Mouse (Mus musculus): ENCODE data around the gene Ap1b1. TPM values are rescaled to one million over a fixed set of nuclear protein-coding genes. Genes with fewer than 3 reads are reported as not detected.

The Ap1b1 gene
- polyA plus RNA-seq, 1 experiment = 162 TPM

GRCm38 (mm10) chr11:4983010-4983409 lies 3.6 kb upstream of the Ap1b1 start:
- H3K27ac ChIP-seq (ENCODE audit: insufficient read depth, low read length) = no peak overlapping the region

GRCm38 (mm10) chr11:4983538-4983937 lies 3.1 kb upstream of the Ap1b1 start:
- TF ChIP-seq POLR2A (IDR thresholded peaks at IDR 0.05; ENCODE audit: extremely low read depth, insufficient read depth, low read length) = no peak
- no peak for TF ChIP-seq CTCF (IDR thresholded peaks at IDR 0.05; ENCODE audit: extremely low read depth, insufficient read depth, low read length)
- Histone ChIP-seq H3K4me1 (ENCODE audit: control insufficient read depth, insufficient read depth, low read length) (no peaks in the 10 kb centered on the region), H3K4me3 (ENCODE audit: insufficient read depth, low read length) (no peak overlapping the region), H3K27ac (ENCODE audit: insufficient read depth, low read length) (no peak overlapping the region)

More at GRCm38 (mm10) chr11:4983010-4983409, 3.6 kb upstream of the Ap1b1 start:
- TF ChIP-seq CTCF (IDR thresholded peaks at IDR 0.05; ENCODE audit: extremely low read depth, insufficient read depth, low read length) (no peak), POLR2A (IDR thresholded peaks at IDR 0.05; ENCODE audit: extremely low read depth, insufficient read depth, low read length) (no peak)
- no peak overlapping the region for H3K4me3 ChIP-seq (ENCODE audit: insufficient read depth, low read length)
- no peaks in the 10 kb centered on the region for H3K4me1 ChIP-seq (ENCODE audit: control insufficient read depth, insufficient read depth, low read length)

GRCm38 (mm10) chr11:4984249-4984648 lies 2.4 kb upstream of the Ap1b1 start:
- peaks cover 3% of the 10 kb centered on the region; the same call in 1 of the 2 replicates for H3K4me1 ChIP-seq (ENCODE audit: control insufficient read depth, insufficient read depth, low read length)
- TF ChIP-seq CTCF (IDR thresholded peaks at IDR 0.05; ENCODE audit: extremely low read depth, insufficient read depth, low read length) = peak; percentile 42; the same call in 1 of the 2 replicates
- no peak for TF ChIP-seq POLR2A (IDR thresholded peaks at IDR 0.05; ENCODE audit: extremely low read depth, insufficient read depth, low read length)
- H3K4me3 ChIP-seq (ENCODE audit: insufficient read depth, low read length) = no peak overlapping the region
- no peak overlapping the region for H3K27ac ChIP-seq (ENCODE audit: insufficient read depth, low read length)

GRCm38 (mm10) chr11:4984799-4985198 lies 1.8 kb upstream of the Ap1b1 start:
- peaks cover 3% of the 10 kb centered on the region; the same call in 1 of the 2 replicates for H3K4me1 ChIP-seq (ENCODE audit: control insufficient read depth, insufficient read depth, low read length)
- H3K27ac ChIP-seq (ENCODE audit: insufficient read depth, low read length) = no peak overlapping the region
- TF ChIP-seq POLR2A (IDR thresholded peaks at IDR 0.05; ENCODE audit: extremely low read depth, insufficient read depth, low read length) (no peak), CTCF (IDR thresholded peaks at IDR 0.05; ENCODE audit: extremely low read depth, insufficient read depth, low read length) (no peak)
- no peak overlapping the region for H3K4me3 ChIP-seq (ENCODE audit: insufficient read depth, low read length)

- Histone ChIP-seq H3K4me1 (ENCODE audit: control insufficient read depth, insufficient read depth, low read length) (peaks cover 6% of the 10 kb centered on the region), H3K27ac (ENCODE audit: insufficient read depth, low read length) (no peak overlapping the region), H3K4me3 (ENCODE audit: insufficient read depth, low read length) (peak overlapping the region; percentile 65)
- TF ChIP-seq POLR2A (IDR thresholded peaks at IDR 0.05; ENCODE audit: extremely low read depth, insufficient read depth, low read length) (no peak), CTCF (IDR thresholded peaks at IDR 0.05; ENCODE audit: extremely low read depth, insufficient read depth, low read length) (no peak)
Observed at GRCm38 (mm10) chr11:4987487-4987852, 846 bp downstream of the Ap1b1 start.

- Histone ChIP-seq H3K27ac (ENCODE audit: insufficient read depth, low read length) (no peak overlapping the region; the same call in 1 of the 2 replicates), H3K4me1 (ENCODE audit: control insufficient read depth, insufficient read depth, low read length) (peaks cover 6% of the 10 kb centered on the region)
- TF ChIP-seq CTCF (IDR thresholded peaks at IDR 0.05; ENCODE audit: extremely low read depth, insufficient read depth, low read length) = no peak
- TF ChIP-seq POLR2A (IDR thresholded peaks at IDR 0.05; ENCODE audit: extremely low read depth, insufficient read depth, low read length) = no peak
Observed at GRCm38 (mm10) chr11:4989187-4989586, 2.6 kb downstream of the Ap1b1 start.

GRCm38 (mm10) chr11:4992471-4992870 lies 5.8 kb downstream of the Ap1b1 start:
- no peak overlapping the region for H3K27ac ChIP-seq (ENCODE audit: insufficient read depth, low read length)
- no peak overlapping the region for H3K4me3 ChIP-seq (ENCODE audit: insufficient read depth, low read length)
- H3K4me1 ChIP-seq (ENCODE audit: control insufficient read depth, insufficient read depth, low read length) = peaks cover 7% of the 10 kb centered on the region
- TF ChIP-seq POLR2A (IDR thresholded peaks at IDR 0.05; ENCODE audit: extremely low read depth, insufficient read depth, low read length) = no peak
- TF ChIP-seq CTCF (IDR thresholded peaks at IDR 0.05; ENCODE audit: extremely low read depth, insufficient read depth, low read length) = no peak

More at GRCm38 (mm10) chr11:4989187-4989586, 2.6 kb downstream of the Ap1b1 start:
- H3K4me3 ChIP-seq (ENCODE audit: insufficient read depth, low read length) = no peak overlapping the region

GRCm38 (mm10) chr11:4995676-4996075 lies 9.1 kb downstream of the Ap1b1 start:
- TF ChIP-seq POLR2A (IDR thresholded peaks at IDR 0.05; ENCODE audit: extremely low read depth, insufficient read depth, low read length) (no peak), CTCF (IDR thresholded peaks at IDR 0.05; ENCODE audit: extremely low read depth, insufficient read depth, low read length) (no peak)
- Histone ChIP-seq H3K27ac (ENCODE audit: insufficient read depth, low read length) (no peak overlapping the region), H3K4me3 (ENCODE audit: insufficient read depth, low read length) (no peak overlapping the region), H3K4me1 (ENCODE audit: control insufficient read depth, insufficient read depth, low read length) (0 out of 2 replicates have a peak, but pooled peaks cover 1% of the 10 kb centered on the region)

- H3K4me3 ChIP-seq (ENCODE audit: insufficient read depth, low read length) = no peak overlapping the region
- no peak for TF ChIP-seq POLR2A (IDR thresholded peaks at IDR 0.05; ENCODE audit: extremely low read depth, insufficient read depth, low read length)
- TF ChIP-seq CTCF (IDR thresholded peaks at IDR 0.05; ENCODE audit: extremely low read depth, insufficient read depth, low read length) = no peak
- H3K27ac ChIP-seq (ENCODE audit: insufficient read depth, low read length) = no peak overlapping the region
- H3K4me1 ChIP-seq (ENCODE audit: control insufficient read depth, insufficient read depth, low read length) = peaks cover 3% of the 10 kb centered on the region
Observed at GRCm38 (mm10) chr11:4996621-4997199, 10.1 kb downstream of the Ap1b1 start.

- Histone ChIP-seq H3K4me1 (ENCODE audit: control insufficient read depth, insufficient read depth, low read length) (peaks cover 3% of the 10 kb centered on the region), H3K4me3 (ENCODE audit: insufficient read depth, low read length) (no peak overlapping the region), H3K27ac (ENCODE audit: insufficient read depth, low read length) (no peak overlapping the region)
- TF ChIP-seq POLR2A (IDR thresholded peaks at IDR 0.05; ENCODE audit: extremely low read depth, insufficient read depth, low read length) = no peak
- no peak for TF ChIP-seq CTCF (IDR thresholded peaks at IDR 0.05; ENCODE audit: extremely low read depth, insufficient read depth, low read length)
Observed at GRCm38 (mm10) chr11:4998352-4998751, 11.7 kb downstream of the Ap1b1 start.
